Mouse (Mus musculus): ENCODE data around the gene Fars2.

GRCm38 (mm10) chr13:36329871-36330270 lies 212.7 kb downstream of the Fars2 start:
- no peak for TF ChIP-seq CTCF (IDR thresholded peaks at IDR 0.05; ENCODE audit: extremely low read depth, insufficient read length, insufficient replicate concordance, low read depth, low read length)
- no peak for TF ChIP-seq POLR2A (IDR thresholded peaks at IDR 0.05; ENCODE audit: low read depth, low read length)

Data from small intestine, adult 2 months (tissue).